8 mouse cellular contexts compared by ENCODE assay signal in genomic region chr1:37686953-37687441, GRCm38 (mm10). TPM values are rescaled to one million over a fixed set of nuclear protein-coding genes. Genes with fewer than 3 reads are reported as not detected.
A peak's percentile ranks its signal among the peaks of the same experiment; 100 is the strongest.
DNase-seq lines count a peak whose midpoint lies in the region; ATAC-seq lines count a peak whose summit lies in the region.
"Had no signal": no experiment of that assay in that cellular context is flagged by ENCODE, and none has a peak within 500 bp of the region (broad histone marks: within the 10 kb centered on the region; RNA-seq: fewer than 3 reads in every experiment).

No protein-coding gene starts in this region.

- H3K9me3 ChIP-seq in hindbrain, embryonic 14.5 days (ENCODE audit: control insufficient read depth, low read length) = no peaks in the 10 kb centered on the region
- no peaks in the 10 kb centered on the region for H3K9me3 ChIP-seq in hindbrain, embryonic 12.5 days (replicated peaks)
- no peaks in the 10 kb centered on the region for H3K9me3 ChIP-seq in forebrain, embryonic 16.5 days (ENCODE audit: control insufficient read depth, low read length)
- H3K9me3 ChIP-seq: embryonic facial prominence, embryonic 15.5 days had no signal

- no peak overlapping the region for H3K4me2 ChIP-seq in hindbrain, embryonic 14.5 days (replicated peaks)
- H3K4me2 ChIP-seq in hindbrain, embryonic 12.5 days (replicated peaks) = no peak overlapping the region
- peak overlapping the region; percentile 25 for H3K4me2 ChIP-seq in forebrain, embryonic 16.5 days (ENCODE audit: low read length)
- H3K4me2 ChIP-seq: embryonic facial prominence, embryonic 15.5 days had no signal

- no peak for DNase-seq in hindbrain, embryonic 14.5 days (ENCODE audit: low spot score)
- peak; percentile 62 to 65 for DNase-seq in left cerebral cortex, adult 18-20 months (ENCODE audit: low spot score in 2 of 2)
- DNase-seq in right cerebral cortex, postnatal 25 days = peak; percentile 49
- DNase-seq in adrenal gland, adult (ENCODE audit: inconsistent age in 2 of 2, low spot score in 1 of 2) = no peak
- DNase-seq in thymus, postnatal 4 days = no peak

- ATAC-seq in hindbrain, embryonic 14.5 days (ENCODE audit: low FRiP score) = peak; percentile 40; the same call in 1 of the 2 replicates
- no peak for ATAC-seq in hindbrain, embryonic 12.5 days (ENCODE audit: low FRiP score)
- ATAC-seq in forebrain, embryonic 16.5 days = peak; percentile 69

- H3K4me3 ChIP-seq in hindbrain, embryonic 14.5 days (replicated peaks; ENCODE audit: low read length) = no peak overlapping the region
- H3K4me3 ChIP-seq in hindbrain, embryonic 12.5 days = no peak overlapping the region
- H3K4me3 ChIP-seq in forebrain, embryonic 16.5 days (replicated peaks; ENCODE audit: low read length) = no peak overlapping the region
- H3K4me3 ChIP-seq: embryonic facial prominence, embryonic 15.5 days had no signal

- H3K36me3 ChIP-seq in hindbrain, embryonic 14.5 days (replicated peaks; ENCODE audit: control insufficient read depth, insufficient read depth) = no peaks in the 10 kb centered on the region
- H3K36me3 ChIP-seq in hindbrain, embryonic 12.5 days = no peaks in the 10 kb centered on the region
- no peaks in the 10 kb centered on the region for H3K36me3 ChIP-seq in forebrain, embryonic 16.5 days (ENCODE audit: control insufficient read depth, insufficient read depth)
- H3K36me3 ChIP-seq: embryonic facial prominence, embryonic 15.5 days had no signal

- no peak overlapping the region for H3K27ac ChIP-seq in hindbrain, embryonic 14.5 days
- no peak overlapping the region for H3K27ac ChIP-seq in hindbrain, embryonic 12.5 days
- peak overlapping the region; percentile 37; the same call in 1 of the 2 replicates for H3K27ac ChIP-seq in forebrain, embryonic 16.5 days (ENCODE audit: low read length)
- H3K27ac ChIP-seq: embryonic facial prominence, embryonic 15.5 days had no signal

- H3K9ac ChIP-seq in hindbrain, embryonic 14.5 days = no peak overlapping the region
- no peak overlapping the region for H3K9ac ChIP-seq in hindbrain, embryonic 12.5 days
- no peak overlapping the region for H3K9ac ChIP-seq in forebrain, embryonic 16.5 days (replicated peaks; ENCODE audit: low read depth, low read length)
- H3K9ac ChIP-seq: embryonic facial prominence, embryonic 15.5 days had no signal

- WGBS in hindbrain, embryonic 14.5 days = 78% methylated on average over 15 of the region's 15 CpGs
- 79% methylated on average over 15 of the region's 15 CpGs for WGBS in hindbrain, embryonic 12.5 days
- 65% methylated on average over 15 of the region's 15 CpGs for WGBS in forebrain, embryonic 16.5 days

- H3K27me3 ChIP-seq in hindbrain, embryonic 14.5 days (ENCODE audit: control insufficient read depth, insufficient read depth, low read length) = no peaks in the 10 kb centered on the region
- H3K27me3 ChIP-seq in hindbrain, embryonic 12.5 days = no peaks in the 10 kb centered on the region
- H3K27me3 ChIP-seq in forebrain, embryonic 16.5 days (replicated peaks; ENCODE audit: control insufficient read depth, insufficient read depth, low read length) = no peaks in the 10 kb centered on the region
- H3K27me3 ChIP-seq: embryonic facial prominence, embryonic 15.5 days had no signal

- H3K4me1 ChIP-seq in hindbrain, embryonic 14.5 days (replicated peaks; ENCODE audit: control insufficient read depth, insufficient read depth, low read length) = no peaks in the 10 kb centered on the region
- peaks cover 10% of the 10 kb centered on the region; the same call in 1 of the 2 replicates for H3K4me1 ChIP-seq in hindbrain, embryonic 12.5 days
- H3K4me1 ChIP-seq in forebrain, embryonic 16.5 days (replicated peaks; ENCODE audit: control insufficient read depth, insufficient read depth, low read length) = peaks cover 11% of the 10 kb centered on the region
- H3K4me1 ChIP-seq: embryonic facial prominence, embryonic 15.5 days had no signal

RNA-seq across cellular contexts. Expression of gene 2010300C02Rik, which starts 32.9 kb away (rescaled TPM):
- polyA plus RNA-seq in hindbrain, embryonic 14.5 days (2014; fragmentation: Nextera tagmentation; extraction: Ambion mirVana) = 2.5 and 3.4 TPM in 2 replicates
- 2.6 TPM in 2 replicates for polyA plus RNA-seq in hindbrain, embryonic 12.5 days (2016; fragmentation: Nextera tagmentation; extraction: Ambion mirVana)
- polyA plus RNA-seq in forebrain, embryonic 16.5 days (2015; fragmentation: Nextera tagmentation; extraction: Ambion mirVana) = 2.6 and 3.5 TPM in 2 replicates
- 100 to 1,000 TPM; 251 to 264 TPM for total RNA-seq in left cerebral cortex, adult 18-20 months (2021)

Comparison
In these comparisons a context has a peak if more than half of its experiments do, and no peak if none do; other contexts are left out.
1. DNase-seq: peak in left cerebral cortex, adult 18-20 months (2 of 2) and right cerebral cortex, postnatal 25 days (single experiment); none in hindbrain, embryonic 14.5 days (single experiment), adrenal gland, adult (0 of 2) and thymus, postnatal 4 days (single experiment).